Mouse (Mus musculus) cerebellum, adult 2 months (tissue): ENCODE data around the gene Mogat1.

Experiments
- CTCF ChIP-seq: fragments of 200-500 bp; IDR thresholded peaks from 2 replicates; pipeline ENCODE4 v1.5.1; 2011; ENCODE audit warnings: low read depth, mild to moderate bottlenecking, control low read depth, low read length, moderate library complexity, borderline replicate concordance; ENCODE audit not compliant: insufficient read depth
- POLR2A ChIP-seq: fragments of 200-500 bp; IDR thresholded peaks from 2 replicates; pipeline ENCODE4 v1.6.1; 2011; ENCODE audit warnings: low read length, control low read depth, borderline replicate concordance; ENCODE audit not compliant: insufficient read depth

- TF ChIP-seq CTCF = no peak
- TF ChIP-seq POLR2A = no peak
Measured at GRCm38 (mm10) chr1:78530500-78531215, 19.9 kb downstream of the Mogat1 start.
